Mouse (Mus musculus): Measurements from ENCODE around the gene Rnf25.

- no peak for TF ChIP-seq CTCF (IDR thresholded peaks at IDR 0.05 in 2 of 3, conservative IDR thresholded peaks at IDR 0.05 in 1 of 3; ENCODE audit: control insufficient read depth in 1 of 3, insufficient read depth in 1 of 3, low read depth in 2 of 3, low read length in 3 of 3, poor library complexity in 1 of 3, severe bottlenecking in 1 of 3)
- TF ChIP-seq NRF1 (IDR thresholded peaks at IDR 0.05; ENCODE audit: insufficient read depth, low read depth, low read length, poor library complexity, severe bottlenecking) = no peak
- peak; percentile 44 to 76; a peak in 3 of 4 replicates for TF ChIP-seq POLR2A (IDR thresholded peaks at IDR 0.05; ENCODE audit: control insufficient read depth in 1 of 2, insufficient read depth in 1 of 2, low read depth in 1 of 2, low read length in 2 of 2, poor library complexity in 1 of 2)
Measured at GRCm38 (mm10) chr1:74587773-74588445, 13.3 kb downstream of the Rnf25 start, which contains the start of the genes Zfp142 and Bcs1l.
